Mouse (Mus musculus) neural tube, embryonic 13.5 days (tissue): ENCODE measurements around the gene Prdm9. TPM values are rescaled to one million over a fixed set of nuclear protein-coding genes. Genes with fewer than 3 reads are reported as not detected.

Experiments used
- ATAC-seq: fragments of 200-750 bp; cut with Nextera tagmentation; 2 replicates; pipeline ENCODE4 v1.8.0; 2017; ENCODE audit warnings: low read depth, mild to moderate bottlenecking, moderate TSS enrichment, moderate library complexity
- H3K27ac ChIP-seq: fragments of 300-500 bp; sonication (generic); replicated peaks from 2 replicates; pipeline ENCODE4 v1.5.1; 2015; ENCODE audit warnings: moderate library complexity, mild to moderate bottlenecking, inconsistent platforms
- H3K27me3 ChIP-seq: fragments of 300-500 bp; sonication (generic); 2 replicates; pipeline ENCODE4 v1.6.1; 2015; ENCODE audit warnings: mild to moderate bottlenecking, inconsistent platforms
- H3K36me3 ChIP-seq: fragments of 300-500 bp; sonication (generic); 2 replicates; pipeline ENCODE4 v1.6.1; 2015; ENCODE audit warnings: mild to moderate bottlenecking, inconsistent platforms
- H3K4me1 ChIP-seq: fragments of 300-500 bp; sonication (generic); replicated peaks from 2 replicates; pipeline ENCODE4 v1.6.1; 2015; ENCODE audit warnings: inconsistent platforms
- H3K4me2 ChIP-seq: fragments of 300-500 bp; sonication (generic); 2 replicates; pipeline ENCODE4 v1.6.1; 2015; ENCODE audit warnings: inconsistent platforms, mild to moderate bottlenecking, moderate library complexity
- H3K4me3 ChIP-seq: fragments of 300-500 bp; sonication (generic); 2 replicates; pipeline ENCODE4 v1.5.1; 2015; ENCODE audit warnings: mild to moderate bottlenecking, inconsistent platforms
- H3K9ac ChIP-seq: fragments of 300-500 bp; sonication (generic); 2 replicates; pipeline ENCODE4 v1.6.1; 2015; ENCODE audit warnings: moderate library complexity, mild to moderate bottlenecking, inconsistent platforms
- H3K9me3 ChIP-seq: fragments of 300-500 bp; sonication (generic); 2 replicates; pipeline ENCODE4 v1.6.1; 2016; ENCODE audit warnings: inconsistent platforms
- WGBS: fragments of 180-500 bp; shearing (Covaris S2); methylation state at CpG from one replicate; pipeline ENCODE4 v1.1.7; 2015; 5-methylcytosine and 5-hydroxymethylcytosine counted together
- polyA plus RNA-seq: library from polyadenylated mRNA; unstranded; fragments of >200 nt; fragmentation: Nextera tagmentation; extraction: Ambion mirVana; gene quantifications from 2 replicates; pipeline ENCODE4 v1.2.1, GENCODE M21; 2015

Prdm9 gene
- polyA plus RNA-seq = 2.6 and 2.8 TPM in 2 replicates

GRCm38 (mm10) chr17:15564014-15564927, at the start of gene Prdm9:
Gene Prdm9, minus strand, starts transcription at chr17:15564354.
- peaks cover 3% of the 10 kb centered on the region; the same call in 1 of the 2 replicates for H3K27me3 ChIP-seq
- H3K9me3 ChIP-seq = no peaks in the 10 kb centered on the region
- peak; percentile 99 for ATAC-seq
- no peaks in the 10 kb centered on the region for H3K36me3 ChIP-seq
- under 1% methylated on average over 43 of the region's 43 CpGs for WGBS
- peak within 1 kb of the TSS; percentile 85 for H3K4me2 ChIP-seq
- peaks cover 8% of the 10 kb centered on the region for H3K4me1 ChIP-seq
- peak within 1 kb of the TSS; percentile 81 for H3K9ac ChIP-seq
- peak within 1 kb of the TSS; percentile 64 for H3K4me3 ChIP-seq
- peak within 1 kb of the TSS; percentile 92 for H3K27ac ChIP-seq

GRCm38 (mm10) chr17:15599496-15599895, 35.3 kb upstream of the Prdm9 start:
- Histone ChIP-seq H3K27ac (no peak overlapping the region), H3K4me3 (no peak overlapping the region), H3K9me3 (no peaks in the 10 kb centered on the region), H3K27me3 (no peaks in the 10 kb centered on the region), H3K36me3 (no peaks in the 10 kb centered on the region), H3K4me1 (no peaks in the 10 kb centered on the region), H3K9ac (no peak overlapping the region), H3K4me2 (no peak overlapping the region)
- ATAC-seq = no peak
- WGBS = 91% methylated on average over 7 of the region's 11 CpGs

- no peaks in the 10 kb centered on the region for H3K9me3 ChIP-seq
- 82% methylated on average over 7 of the region's 7 CpGs for WGBS
- no peak for ATAC-seq
- no peak overlapping the region for H3K4me3 ChIP-seq
- H3K4me1 ChIP-seq = no peaks in the 10 kb centered on the region
- H3K9ac ChIP-seq = no peak overlapping the region
- H3K27ac ChIP-seq = no peak overlapping the region
- H3K27me3 ChIP-seq = no peaks in the 10 kb centered on the region
- H3K4me2 ChIP-seq = no peak overlapping the region
- no peaks in the 10 kb centered on the region for H3K36me3 ChIP-seq
Measured at GRCm38 (mm10) chr17:15591216-15591881, 27.2 kb upstream of the Prdm9 start.

- ATAC-seq = no peak
- Histone ChIP-seq H3K27ac (no peak overlapping the region), H3K27me3 (no peaks in the 10 kb centered on the region), H3K4me2 (no peak overlapping the region), H3K4me1 (no peaks in the 10 kb centered on the region), H3K36me3 (no peaks in the 10 kb centered on the region), H3K9ac (no peak overlapping the region), H3K4me3 (no peak overlapping the region), H3K9me3 (no peaks in the 10 kb centered on the region)
- 87% methylated on average over 2 of the region's 2 CpGs for WGBS
Measured at GRCm38 (mm10) chr17:15588116-15588515, 24.0 kb upstream of the Prdm9 start.

- no peaks in the 10 kb centered on the region for H3K27me3 ChIP-seq
- H3K4me1 ChIP-seq = no peaks in the 10 kb centered on the region
- no peak for ATAC-seq
- no peak overlapping the region for H3K4me2 ChIP-seq
- H3K4me3 ChIP-seq = no peak overlapping the region
- no peaks in the 10 kb centered on the region for H3K36me3 ChIP-seq
- H3K9me3 ChIP-seq = no peaks in the 10 kb centered on the region
- H3K9ac ChIP-seq = no peak overlapping the region
- no peak overlapping the region for H3K27ac ChIP-seq
- WGBS = 35% methylated on average over 4 of the region's 4 CpGs
Measured at GRCm38 (mm10) chr17:15585691-15586090, 21.5 kb upstream of the Prdm9 start.

GRCm38 (mm10) chr17:15583071-15583470, 18.9 kb upstream of the Prdm9 start:
- H3K9ac ChIP-seq = no peak overlapping the region
- no peaks in the 10 kb centered on the region for H3K36me3 ChIP-seq
- peaks cover 6% of the 10 kb centered on the region for H3K27me3 ChIP-seq
- no peak overlapping the region for H3K27ac ChIP-seq
- no peak overlapping the region for H3K4me3 ChIP-seq
- no peaks in the 10 kb centered on the region for H3K9me3 ChIP-seq
- 85% methylated on average over 7 of the region's 7 CpGs for WGBS
- no peaks in the 10 kb centered on the region for H3K4me1 ChIP-seq
- H3K4me2 ChIP-seq = no peak overlapping the region
- ATAC-seq = no peak

- Histone ChIP-seq H3K27ac (no peak overlapping the region), H3K36me3 (no peaks in the 10 kb centered on the region)
- 91% methylated on average over 2 of the region's 2 CpGs for WGBS
Measured at GRCm38 (mm10) chr17:15580072-15580447, 15.9 kb upstream of the Prdm9 start.

GRCm38 (mm10) chr17:15579410-15580071, 15.4 kb upstream of the Prdm9 start:
- ATAC-seq = no peak
- Histone ChIP-seq H3K27me3 (peaks cover 20% of the 10 kb centered on the region), H3K4me3 (no peak overlapping the region), H3K9me3 (no peaks in the 10 kb centered on the region), H3K9ac (no peak overlapping the region), H3K4me2 (no peak overlapping the region), H3K36me3 (no peaks in the 10 kb centered on the region), H3K4me1 (no peaks in the 10 kb centered on the region; the same call in 1 of the 2 replicates), H3K27ac (no peak overlapping the region)
- WGBS = 89% methylated on average over 7 of the region's 7 CpGs

More at GRCm38 (mm10) chr17:15580072-15580447, 15.9 kb upstream of the Prdm9 start:
- Histone ChIP-seq H3K4me3 (no peak overlapping the region), H3K4me2 (no peak overlapping the region), H3K27me3 (peaks cover 20% of the 10 kb centered on the region), H3K4me1 (no peaks in the 10 kb centered on the region; the same call in 1 of the 2 replicates), H3K9me3 (no peaks in the 10 kb centered on the region), H3K9ac (no peak overlapping the region)
- no peak for ATAC-seq

GRCm38 (mm10) chr17:15577291-15577694, 13.1 kb upstream of the Prdm9 start:
- Histone ChIP-seq H3K27ac (no peak overlapping the region), H3K27me3 (peaks cover 20% of the 10 kb centered on the region), H3K9me3 (no peaks in the 10 kb centered on the region), H3K4me1 (no peaks in the 10 kb centered on the region; the same call in 1 of the 2 replicates), H3K9ac (peak overlapping the region; percentile 26), H3K4me2 (peak overlapping the region; percentile 50), H3K36me3 (no peaks in the 10 kb centered on the region), H3K4me3 (peak overlapping the region; percentile 28)
- ATAC-seq = no peak
- WGBS = 1% methylated on average over 32 of the region's 32 CpGs

- Histone ChIP-seq H3K9me3 (no peaks in the 10 kb centered on the region), H3K4me3 (no peak overlapping the region), H3K4me2 (no peak overlapping the region), H3K36me3 (no peaks in the 10 kb centered on the region), H3K9ac (no peak overlapping the region), H3K27me3 (peaks cover 20% of the 10 kb centered on the region), H3K4me1 (no peaks in the 10 kb centered on the region; the same call in 1 of the 2 replicates), H3K27ac (no peak overlapping the region)
- 96% methylated on average over 1 of the region's 1 CpGs for WGBS
- ATAC-seq = no peak
Measured at GRCm38 (mm10) chr17:15575056-15575455, 10.9 kb upstream of the Prdm9 start.

- Histone ChIP-seq H3K9ac (no peak overlapping the region), H3K4me1 (peaks cover 8% of the 10 kb centered on the region), H3K36me3 (no peaks in the 10 kb centered on the region), H3K27ac (no peak overlapping the region), H3K4me2 (no peak overlapping the region), H3K4me3 (no peak overlapping the region), H3K9me3 (no peaks in the 10 kb centered on the region), H3K27me3 (peaks cover 3% of the 10 kb centered on the region; the same call in 1 of the 2 replicates)
- no peak for ATAC-seq
- WGBS = 78% methylated on average over 5 of the region's 5 CpGs
Measured at GRCm38 (mm10) chr17:15566908-15567307, 2.8 kb upstream of the Prdm9 start.

GRCm38 (mm10) chr17:15564928-15565300, 760 bp upstream of the Prdm9 start:
- H3K9ac ChIP-seq = peak overlapping the region; percentile 73; the same call in 1 of the 2 replicates
- peak overlapping the region; percentile 66 for H3K4me2 ChIP-seq
- 0 out of 2 replicates have a peak overlapping the region, but pooled peaks have one; percentile 92 for H3K27ac ChIP-seq
- ATAC-seq = peak; percentile 23; the same call in 1 of the 2 replicates
- H3K4me1 ChIP-seq = peaks cover 8% of the 10 kb centered on the region
- peak overlapping the region; percentile 64 for H3K4me3 ChIP-seq
- 39% methylated on average over 12 of the region's 12 CpGs for WGBS
- H3K36me3 ChIP-seq = no peaks in the 10 kb centered on the region
- no peaks in the 10 kb centered on the region for H3K9me3 ChIP-seq
- H3K27me3 ChIP-seq = peaks cover 3% of the 10 kb centered on the region; the same call in 1 of the 2 replicates
